Mouse (Mus musculus): ENCODE results near the gene Ggn. TPM values are rescaled to one million over a fixed set of nuclear protein-coding genes. Genes with fewer than 3 reads are reported as not detected.

The Ggn gene
- 0.07 TPM in 1 of 2 replicates, not detected in the other for total RNA-seq (2014; rRNA removed)
- 0.18 TPM in 1 of 2 replicates, not detected in the other for polyA plus RNA-seq (2012; rRNA removed)

DNA sequence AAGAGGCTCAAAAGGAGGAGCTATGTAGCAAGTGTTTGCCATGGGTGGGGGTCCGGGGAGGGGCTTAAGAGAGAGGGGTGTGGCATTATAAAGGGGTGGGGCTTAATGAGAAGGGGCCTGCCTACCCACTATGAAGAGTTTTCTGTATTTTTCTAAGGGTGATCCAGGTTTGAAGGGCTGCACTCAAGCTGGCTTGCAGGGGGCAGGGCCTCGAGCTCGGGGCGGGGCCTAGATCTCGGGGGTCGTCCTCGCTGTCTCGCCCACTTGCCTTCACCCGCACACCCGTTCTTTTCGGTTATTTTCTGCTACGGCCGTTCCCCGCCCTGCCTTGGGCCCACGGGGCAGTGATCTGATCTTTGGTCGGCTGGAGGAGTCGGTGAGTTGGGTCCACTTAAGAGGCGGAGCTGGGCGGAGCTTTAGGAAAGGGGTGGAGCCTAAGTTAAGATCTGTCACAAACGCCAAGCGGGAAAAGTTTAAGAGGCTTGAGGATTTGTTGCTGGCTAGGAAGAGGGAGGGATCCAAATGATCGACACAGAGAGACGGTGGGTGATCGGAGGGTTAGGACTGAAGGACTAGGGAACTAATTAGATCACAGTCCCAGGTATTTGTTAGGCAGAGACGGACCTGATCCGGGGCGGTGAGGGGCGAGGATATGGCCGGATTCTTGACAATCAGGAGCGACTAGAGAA is at the start of gene Ggn, which contains the start of gene Spred3:
Ggn (plus strand) TSS at position 145 of the 689 bp plus-strand sequence.
Spred3 (minus strand) TSS at position 346 of the 689 bp plus-strand sequence.
- Histone ChIP-seq H3K4me1 (ENCODE audit: control insufficient read depth, insufficient read depth, low read length) (peaks cover 6% of the 10 kb centered on the region), H3K9ac (ENCODE audit: low read depth, low read length) (peak within 1 kb of the TSS; percentile 82), H3K27ac (replicated peaks; ENCODE audit: insufficient read depth, low read depth, low read length) (peak within 1 kb of the TSS; percentile 58; the same call in 1 of the 2 replicates), H3K36me3 (ENCODE audit: control insufficient read depth, insufficient read depth, low read length) (peaks cover 4% of the 10 kb centered on the region), H3K4me3 (ENCODE audit: insufficient read depth, low read depth, low read length) (peak within 1 kb of the TSS; percentile 83), H3K79me2 (ENCODE audit: control insufficient read depth, insufficient read depth, low read length) (no peaks in the 10 kb centered on the region), H3K27me3 (ENCODE audit: control insufficient read depth, insufficient read depth, low read length) (0 out of 2 replicates have a peak, but pooled peaks cover 2% of the 10 kb centered on the region)
- WGBS: under 1% methylated on average over 30 of the region's 30 CpGs
- TF ChIP-seq CTCF (IDR thresholded peaks at IDR 0.05; ENCODE audit: low read depth, low read length): no peak
- TF ChIP-seq POLR2A (IDR thresholded peaks at IDR 0.05; ENCODE audit: extremely low read depth, insufficient read depth, low read length): peak; percentile 41; the same call in 1 of the 2 replicates
- peak; percentile 82 for DNase-seq (ENCODE audit: extremely low read depth, low read depth, low spot score)

DNA sequence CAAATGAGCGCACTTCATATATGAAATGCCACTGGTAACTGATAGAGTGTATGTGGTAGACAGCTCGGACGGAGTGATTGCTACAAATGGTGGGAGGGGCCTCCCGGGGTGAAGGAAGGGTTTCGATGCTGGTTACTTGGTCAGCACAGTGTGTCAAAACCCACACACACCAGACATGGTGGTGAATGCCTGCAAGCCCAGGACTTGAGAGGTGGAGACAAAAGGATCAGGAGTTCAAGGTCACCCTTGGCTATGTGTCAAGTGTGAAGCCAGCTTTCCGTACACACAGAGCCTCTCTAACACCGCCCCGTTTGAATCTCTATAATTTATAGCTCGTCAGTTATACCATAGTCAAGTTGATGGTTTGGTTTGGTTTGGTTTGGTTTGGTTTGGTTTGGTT is 47.2 kb upstream of the Ggn start:
- no peaks in the 10 kb centered on the region for H3K36me3 ChIP-seq (ENCODE audit: control insufficient read depth, insufficient read depth, low read length)
- H3K4me3 ChIP-seq (ENCODE audit: insufficient read depth, low read depth, low read length): no peak overlapping the region
- H3K4me1 ChIP-seq (ENCODE audit: control insufficient read depth, insufficient read depth, low read length): peaks cover 4% of the 10 kb centered on the region; the same call in 1 of the 2 replicates
- TF ChIP-seq CTCF (IDR thresholded peaks at IDR 0.05; ENCODE audit: low read depth, low read length) (no peak), POLR2A (IDR thresholded peaks at IDR 0.05; ENCODE audit: extremely low read depth, insufficient read depth, low read length) (no peak)
- WGBS: 84% methylated on average over 9 of the region's 9 CpGs
- H3K79me2 ChIP-seq (ENCODE audit: control insufficient read depth, insufficient read depth, low read length): no peaks in the 10 kb centered on the region
- no peak for DNase-seq (ENCODE audit: extremely low read depth, low read depth, low spot score)
- 0 out of 2 replicates have a peak, but pooled peaks cover 7% of the 10 kb centered on the region for H3K27me3 ChIP-seq (ENCODE audit: control insufficient read depth, insufficient read depth, low read length)
- no peak overlapping the region for H3K27ac ChIP-seq (replicated peaks; ENCODE audit: insufficient read depth, low read depth, low read length)
- H3K9ac ChIP-seq (ENCODE audit: low read depth, low read length): no peak overlapping the region

DNA sequence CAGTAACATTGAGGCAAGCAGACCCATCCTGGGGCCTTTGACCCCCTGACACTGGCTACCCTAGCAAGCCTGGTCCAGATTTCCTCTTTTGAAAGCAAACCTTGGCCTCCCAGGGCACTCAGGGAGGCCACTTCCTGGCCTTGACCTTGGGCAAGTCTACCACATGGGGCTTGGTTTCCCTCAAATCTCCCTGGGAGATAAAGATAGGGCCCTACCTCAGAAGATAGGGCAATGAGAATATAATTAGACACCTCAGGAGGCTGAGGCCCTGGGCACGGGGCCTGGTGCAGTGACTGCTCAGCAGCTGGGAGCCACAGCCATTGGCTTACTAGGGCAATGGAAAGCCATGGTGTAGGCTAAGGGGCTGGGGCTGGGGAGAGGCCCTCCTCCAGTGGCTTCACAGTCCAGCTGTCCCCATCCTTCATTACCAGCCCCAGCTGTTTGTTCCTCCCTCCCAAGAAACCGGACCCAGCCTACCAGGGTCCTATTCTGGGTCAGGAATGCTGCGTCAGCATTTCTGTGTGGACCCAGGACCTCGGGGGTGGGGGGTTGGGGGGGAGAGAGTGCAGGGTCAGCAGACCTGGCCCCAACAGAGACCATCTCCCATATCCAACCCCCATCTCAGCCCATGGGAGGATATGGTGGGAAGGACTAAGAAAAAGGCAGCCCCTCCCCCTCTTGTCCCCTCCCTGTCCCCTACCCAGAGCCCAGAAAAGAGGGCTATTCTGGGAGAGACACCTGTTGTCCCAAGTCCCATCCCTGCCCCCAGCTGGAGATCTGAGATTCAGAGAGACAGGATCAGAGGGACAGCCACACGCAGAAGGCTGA is 46.3 kb upstream of the Ggn start:
- Histone ChIP-seq H3K9ac (ENCODE audit: low read depth, low read length) (no peak overlapping the region), H3K36me3 (ENCODE audit: control insufficient read depth, insufficient read depth, low read length) (no peaks in the 10 kb centered on the region), H3K79me2 (ENCODE audit: control insufficient read depth, insufficient read depth, low read length) (no peaks in the 10 kb centered on the region), H3K27ac (replicated peaks; ENCODE audit: insufficient read depth, low read depth, low read length) (no peak overlapping the region), H3K27me3 (ENCODE audit: control insufficient read depth, insufficient read depth, low read length) (0 out of 2 replicates have a peak, but pooled peaks cover 7% of the 10 kb centered on the region), H3K4me3 (ENCODE audit: insufficient read depth, low read depth, low read length) (no peak overlapping the region), H3K4me1 (ENCODE audit: control insufficient read depth, insufficient read depth, low read length) (peaks cover 4% of the 10 kb centered on the region; the same call in 1 of the 2 replicates)
- no peak for DNase-seq (ENCODE audit: extremely low read depth, low read depth, low spot score)
- 71% methylated on average over 5 of the region's 5 CpGs for WGBS
- TF ChIP-seq CTCF (IDR thresholded peaks at IDR 0.05; ENCODE audit: low read depth, low read length) (no peak), POLR2A (IDR thresholded peaks at IDR 0.05; ENCODE audit: extremely low read depth, insufficient read depth, low read length) (no peak)

GRCm38 (mm10) chr7:29124970-29125369 is 45.0 kb upstream of the Ggn start, which contains the start of gene Ryr1:
Gene Ryr1, minus strand, starts transcription at chr7:29125179.
- whole genome bisulfite sequencing: 4% methylated on average over 16 of the region's 16 CpGs
- H3K27ac ChIP-seq (replicated peaks; ENCODE audit: insufficient read depth, low read depth, low read length): no peak within 1 kb of the TSS
- TF ChIP-seq CTCF (IDR thresholded peaks at IDR 0.05; ENCODE audit: low read depth, low read length) (no peak), POLR2A (IDR thresholded peaks at IDR 0.05; ENCODE audit: extremely low read depth, insufficient read depth, low read length) (no peak)
- no peaks in the 10 kb centered on the region for H3K36me3 ChIP-seq (ENCODE audit: control insufficient read depth, insufficient read depth, low read length)
- H3K9ac ChIP-seq (ENCODE audit: low read depth, low read length): no peak within 1 kb of the TSS
- H3K4me3 ChIP-seq (ENCODE audit: insufficient read depth, low read depth, low read length): no peak within 1 kb of the TSS
- H3K4me1 ChIP-seq (ENCODE audit: control insufficient read depth, insufficient read depth, low read length): peaks cover 4% of the 10 kb centered on the region; the same call in 1 of the 2 replicates
- peak; percentile 10 for DNase-seq (ENCODE audit: extremely low read depth, low read depth, low spot score)
- no peaks in the 10 kb centered on the region for H3K79me2 ChIP-seq (ENCODE audit: control insufficient read depth, insufficient read depth, low read length)
- H3K27me3 ChIP-seq (ENCODE audit: control insufficient read depth, insufficient read depth, low read length): 0 out of 2 replicates have a peak, but pooled peaks cover 7% of the 10 kb centered on the region

- DNase-seq (ENCODE audit: extremely low read depth, low read depth, low spot score): peak; percentile 32
- WGBS: 13% methylated on average over 7 of the region's 7 CpGs
- H3K4me3 ChIP-seq (ENCODE audit: insufficient read depth, low read depth, low read length): no peak overlapping the region
- 0 out of 2 replicates have a peak, but pooled peaks cover 7% of the 10 kb centered on the region for H3K27me3 ChIP-seq (ENCODE audit: control insufficient read depth, insufficient read depth, low read length)
- no peak overlapping the region for H3K27ac ChIP-seq (replicated peaks; ENCODE audit: insufficient read depth, low read depth, low read length)
- H3K79me2 ChIP-seq (ENCODE audit: control insufficient read depth, insufficient read depth, low read length): no peaks in the 10 kb centered on the region
- TF ChIP-seq POLR2A (IDR thresholded peaks at IDR 0.05; ENCODE audit: extremely low read depth, insufficient read depth, low read length): no peak
- peak; percentile 65 for TF ChIP-seq CTCF (IDR thresholded peaks at IDR 0.05; ENCODE audit: low read depth, low read length)
- no peak overlapping the region for H3K9ac ChIP-seq (ENCODE audit: low read depth, low read length)
- peaks cover 4% of the 10 kb centered on the region; the same call in 1 of the 2 replicates for H3K4me1 ChIP-seq (ENCODE audit: control insufficient read depth, insufficient read depth, low read length)
- no peaks in the 10 kb centered on the region for H3K36me3 ChIP-seq (ENCODE audit: control insufficient read depth, insufficient read depth, low read length)
These were observed 43.7 kb upstream of the Ggn start for GRCm38 (mm10) chr7:29126173-29126915.
